Mouse (Mus musculus) heart, postnatal 0 days (tissue): ENCODE results near the gene Col6a6.

Source experiments
- CTCF ChIP-seq: IDR thresholded peaks from 2 replicates; pipeline ENCODE4 v1.5.1; 2016; ENCODE audit warnings: antibody characterized with exemption, control low read depth, low read depth
- EP300 ChIP-seq: IDR thresholded peaks from 2 replicates; pipeline ENCODE4 v1.6.1; 2016; ENCODE audit warnings: antibody characterized with exemption, low read depth

DNA sequence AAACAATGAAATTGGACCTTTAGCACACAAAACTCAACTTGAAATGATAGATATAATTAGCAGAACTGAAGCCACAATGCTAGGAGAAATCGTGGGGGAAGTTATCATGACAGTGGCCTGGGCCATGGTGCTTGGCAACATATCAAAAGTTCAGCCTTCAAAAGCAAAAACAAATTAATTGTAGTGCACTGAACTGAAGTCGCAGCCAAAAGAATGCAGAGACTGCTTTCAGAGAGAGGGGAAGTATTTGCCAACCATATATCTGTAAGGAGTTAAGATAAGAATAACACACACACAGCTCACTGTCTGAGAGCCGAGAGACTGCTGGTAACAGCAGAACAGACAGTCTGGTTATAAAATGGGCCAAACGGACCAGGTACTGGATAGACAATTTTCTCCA lies 33.0 kb downstream of the Col6a6 start:
- no peak for TF ChIP-seq CTCF
- TF ChIP-seq EP300 = no peak
